Mouse (Mus musculus): ENCODE measurements at regions not wholly inside any gene's neighbourhood (a gene's known extent, or its start where the extent isn't known, plus 50 kb on each side); places are given as distances from the start of the nearest gene placed in this dataset.

DNA sequence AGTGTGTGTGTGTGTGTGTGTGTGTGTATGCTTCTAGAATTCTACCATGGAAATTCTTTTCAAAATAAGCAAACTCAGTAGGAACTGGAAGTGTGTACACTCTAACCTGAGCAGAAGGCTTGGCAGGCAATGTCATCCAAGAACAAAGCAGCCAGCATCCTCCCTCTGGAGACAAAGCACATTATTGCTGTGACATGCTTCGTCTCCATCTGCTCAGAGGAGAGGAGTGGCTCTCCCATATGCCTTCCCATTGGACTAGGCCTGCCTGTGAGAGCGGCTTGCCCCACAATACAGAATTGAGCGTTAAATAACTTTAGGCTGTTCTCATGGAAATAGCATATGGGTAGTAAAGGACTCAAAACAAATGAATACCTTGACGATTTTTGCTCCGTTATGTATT is 333.5 kb downstream of the Cmpk2 start:
- 62% methylated on average over 5 of the region's 5 CpGs for WGBS

DNA sequence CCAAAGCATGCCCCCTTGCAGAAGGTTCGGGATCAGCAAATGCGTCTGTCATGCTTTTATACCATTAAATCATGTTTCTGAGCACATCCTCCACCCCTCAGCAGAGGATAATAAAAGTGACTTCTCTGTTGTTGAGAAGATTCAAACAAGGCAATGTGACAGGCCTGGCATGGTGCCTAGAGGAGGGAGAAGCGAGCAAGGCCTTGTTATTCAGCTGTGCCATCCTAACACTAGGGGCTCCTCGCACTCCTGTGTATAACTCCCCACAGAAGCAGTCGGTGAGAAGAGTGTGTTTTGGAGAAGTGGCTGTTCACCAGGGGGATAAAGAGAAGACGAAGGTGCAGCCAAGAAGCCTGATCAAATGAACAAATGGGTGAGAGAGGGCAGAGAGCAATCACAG is 330.3 kb downstream of the Cmpk2 start:
- no peaks in the 10 kb centered on the region for H3K27me3 ChIP-seq (ENCODE audit: control insufficient read depth, insufficient read depth, low read length)
- 77% methylated on average over 6 of the region's 6 CpGs for WGBS
- H3K4me2 ChIP-seq (replicated peaks; ENCODE audit: low read depth, low read length, severe bottlenecking): no peak overlapping the region
- H3K27ac ChIP-seq (replicated peaks; ENCODE audit: low read depth, low read length): no peak overlapping the region
- H3K4me3 ChIP-seq (replicated peaks; ENCODE audit: low read length): no peak overlapping the region
- no peaks in the 10 kb centered on the region for H3K9me3 ChIP-seq (ENCODE audit: control insufficient read depth, low read length)
- no peak for TF ChIP-seq POLR2A (IDR thresholded peaks at IDR 0.05; ENCODE audit: borderline replicate concordance, extremely low read depth, insufficient read depth, insufficient read length)
- H3K9ac ChIP-seq (ENCODE audit: low read depth, low read length, severe bottlenecking): no peak overlapping the region
- ATAC-seq (ENCODE audit: low FRiP score, low read depth): no peak
- no peaks in the 10 kb centered on the region for H3K36me3 ChIP-seq (ENCODE audit: control insufficient read depth, insufficient read depth, low read length)
- H3K4me1 ChIP-seq (ENCODE audit: control insufficient read depth, insufficient read depth, low read length): no peaks in the 10 kb centered on the region
- no peak for DNase-seq (ENCODE audit: low spot score)

More for the DNA sequence above, 333.5 kb downstream of the Cmpk2 start:
- Histone ChIP-seq H3K4me3 (replicated peaks; ENCODE audit: low read length) (no peak overlapping the region), H3K27me3 (ENCODE audit: control insufficient read depth, insufficient read depth, low read length) (no peaks in the 10 kb centered on the region), H3K9ac (ENCODE audit: low read depth, low read length, severe bottlenecking) (no peak overlapping the region), H3K4me1 (ENCODE audit: control insufficient read depth, insufficient read depth, low read length) (no peaks in the 10 kb centered on the region), H3K36me3 (ENCODE audit: control insufficient read depth, insufficient read depth, low read length) (no peaks in the 10 kb centered on the region), H3K27ac (replicated peaks; ENCODE audit: low read depth, low read length) (no peak overlapping the region), H3K4me2 (replicated peaks; ENCODE audit: low read depth, low read length, severe bottlenecking) (no peak overlapping the region), H3K9me3 (ENCODE audit: control insufficient read depth, low read length) (no peaks in the 10 kb centered on the region)
- no peak for TF ChIP-seq POLR2A (IDR thresholded peaks at IDR 0.05; ENCODE audit: borderline replicate concordance, extremely low read depth, insufficient read depth, insufficient read length)
- DNase-seq (ENCODE audit: low spot score): no peak
- no peak for ATAC-seq (ENCODE audit: low FRiP score, low read depth)

DNA sequence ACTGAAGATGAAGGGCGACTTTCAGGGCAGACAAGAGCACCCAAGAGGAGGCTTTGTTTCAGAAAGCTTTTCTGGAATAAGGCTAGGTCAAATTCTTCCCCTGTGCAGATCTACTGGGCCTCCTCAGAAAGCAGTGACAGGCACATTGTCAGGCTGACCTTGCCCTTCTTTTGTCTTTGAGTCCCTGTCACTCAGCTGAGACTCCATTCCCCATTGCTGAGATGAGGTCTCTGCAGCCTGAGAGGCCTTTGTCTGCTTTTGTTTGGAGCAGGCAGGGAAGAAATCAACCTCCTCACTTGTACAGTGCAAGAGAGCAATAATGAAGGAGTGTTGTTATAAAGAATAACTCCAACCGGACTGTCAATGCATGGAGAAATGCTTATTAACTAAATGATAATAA is 327.4 kb downstream of the Cmpk2 start:
- no peaks in the 10 kb centered on the region for H3K27me3 ChIP-seq (ENCODE audit: control insufficient read depth, insufficient read depth, low read length)
- no peak for DNase-seq (ENCODE audit: low spot score)
- H3K4me3 ChIP-seq (replicated peaks; ENCODE audit: low read length): no peak overlapping the region
- H3K4me1 ChIP-seq (ENCODE audit: control insufficient read depth, insufficient read depth, low read length): no peaks in the 10 kb centered on the region
- 87% methylated on average over 2 of the region's 2 CpGs for WGBS
- no peak overlapping the region for H3K9ac ChIP-seq (ENCODE audit: low read depth, low read length, severe bottlenecking)
- H3K9me3 ChIP-seq (ENCODE audit: control insufficient read depth, low read length): no peaks in the 10 kb centered on the region
- ATAC-seq (ENCODE audit: low FRiP score, low read depth): no peak
- H3K36me3 ChIP-seq (ENCODE audit: control insufficient read depth, insufficient read depth, low read length): no peaks in the 10 kb centered on the region
- H3K27ac ChIP-seq (replicated peaks; ENCODE audit: low read depth, low read length): no peak overlapping the region
- H3K4me2 ChIP-seq (replicated peaks; ENCODE audit: low read depth, low read length, severe bottlenecking): no peak overlapping the region
- TF ChIP-seq POLR2A (IDR thresholded peaks at IDR 0.05; ENCODE audit: borderline replicate concordance, extremely low read depth, insufficient read depth, insufficient read length): no peak

DNA sequence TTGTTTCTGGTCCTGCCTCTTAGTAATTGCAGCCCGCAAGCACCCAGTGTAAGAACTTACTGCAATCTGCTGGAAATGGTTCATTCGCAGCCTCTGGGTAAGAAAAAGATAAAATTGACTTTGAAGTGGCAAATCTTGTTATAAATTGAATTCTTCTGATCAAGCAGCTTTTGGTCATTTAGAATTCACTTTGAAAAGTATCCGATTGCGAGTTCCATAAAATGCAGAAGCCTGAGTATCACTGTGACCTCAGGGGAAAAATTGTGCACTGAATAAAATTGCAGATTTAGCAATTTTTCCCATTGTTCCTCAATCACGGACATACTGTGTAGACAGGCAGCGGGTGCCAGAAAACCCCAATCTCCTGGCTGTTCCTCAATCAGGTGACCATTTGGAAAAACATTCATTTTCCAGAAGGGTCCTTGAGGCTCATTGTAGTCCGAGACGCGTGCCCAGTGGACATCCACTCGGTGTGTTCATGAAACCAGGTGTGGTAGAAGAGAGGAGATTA is 320.4 kb downstream of the Cmpk2 start:
- no peaks in the 10 kb centered on the region for H3K36me3 ChIP-seq (ENCODE audit: control insufficient read depth, insufficient read depth, low read length)
- no peak overlapping the region for H3K4me3 ChIP-seq (replicated peaks; ENCODE audit: low read length)
- H3K27ac ChIP-seq (replicated peaks; ENCODE audit: low read depth, low read length): no peak overlapping the region
- H3K9ac ChIP-seq (ENCODE audit: low read depth, low read length, severe bottlenecking): no peak overlapping the region
- no peak for TF ChIP-seq POLR2A (IDR thresholded peaks at IDR 0.05; ENCODE audit: borderline replicate concordance, extremely low read depth, insufficient read depth, insufficient read length)
- DNase-seq (ENCODE audit: low spot score): no peak
- H3K9me3 ChIP-seq (ENCODE audit: control insufficient read depth, low read length): no peaks in the 10 kb centered on the region
- H3K4me1 ChIP-seq (ENCODE audit: control insufficient read depth, insufficient read depth, low read length): no peaks in the 10 kb centered on the region
- H3K27me3 ChIP-seq (ENCODE audit: control insufficient read depth, insufficient read depth, low read length): no peaks in the 10 kb centered on the region
- 61% methylated on average over 10 of the region's 10 CpGs for WGBS
- no peak for ATAC-seq (ENCODE audit: low FRiP score, low read depth)
- no peak overlapping the region for H3K4me2 ChIP-seq (replicated peaks; ENCODE audit: low read depth, low read length, severe bottlenecking)

DNA sequence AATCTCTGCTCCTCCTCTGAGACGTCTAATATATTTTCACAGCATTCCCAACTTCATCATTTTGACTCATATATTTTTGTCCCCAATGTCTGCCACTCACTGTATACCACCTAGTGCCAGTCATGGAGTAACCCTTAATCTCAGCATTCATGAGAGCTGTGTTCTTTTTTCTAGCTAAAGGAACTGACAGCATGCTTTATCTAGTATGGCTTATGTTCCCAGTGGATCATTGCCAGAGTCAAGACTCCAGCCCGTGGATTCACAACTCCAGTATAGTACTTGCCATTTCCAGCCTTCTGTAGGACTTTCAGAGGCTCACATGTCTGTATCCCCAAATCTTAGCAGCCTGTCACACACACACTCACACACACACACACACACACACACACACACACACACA is 316.5 kb downstream of the Cmpk2 start:
- ATAC-seq (ENCODE audit: low FRiP score, low read depth): no peak
- no peak overlapping the region for H3K9ac ChIP-seq (ENCODE audit: low read depth, low read length, severe bottlenecking)

DNA sequence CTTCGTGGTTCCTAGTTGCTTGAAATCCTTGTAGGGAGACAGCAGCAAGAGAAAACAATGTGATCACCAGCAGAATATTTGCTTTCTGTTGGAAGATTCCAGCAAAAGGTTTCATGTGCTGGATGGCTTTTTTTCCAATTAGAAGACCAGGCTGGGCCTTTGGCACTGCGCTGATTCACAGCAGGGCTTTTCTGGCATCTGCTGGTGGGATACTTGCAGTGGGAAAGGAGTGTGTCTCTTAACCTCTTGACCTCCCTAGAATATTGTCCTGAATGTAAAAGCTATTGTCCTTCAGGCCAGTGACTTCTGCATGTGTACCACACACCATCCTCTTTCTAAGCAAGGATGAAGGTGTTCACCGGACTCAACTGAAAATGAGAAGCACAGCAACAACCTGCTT is 315.4 kb downstream of the Cmpk2 start:
- Histone ChIP-seq H3K4me3 (replicated peaks; ENCODE audit: low read length) (no peak overlapping the region), H3K36me3 (ENCODE audit: control insufficient read depth, insufficient read depth, low read length) (no peaks in the 10 kb centered on the region), H3K4me1 (ENCODE audit: control insufficient read depth, insufficient read depth, low read length) (no peaks in the 10 kb centered on the region), H3K4me2 (replicated peaks; ENCODE audit: low read depth, low read length, severe bottlenecking) (no peak overlapping the region), H3K27me3 (ENCODE audit: control insufficient read depth, insufficient read depth, low read length) (no peaks in the 10 kb centered on the region), H3K27ac (replicated peaks; ENCODE audit: low read depth, low read length) (no peak overlapping the region), H3K9ac (ENCODE audit: low read depth, low read length, severe bottlenecking) (no peak overlapping the region), H3K9me3 (ENCODE audit: control insufficient read depth, low read length) (no peaks in the 10 kb centered on the region)
- 93% methylated on average over 3 of the region's 3 CpGs for WGBS
- ATAC-seq (ENCODE audit: low FRiP score, low read depth) (no peak), DNase-seq (ENCODE audit: low spot score) (no peak)
- TF ChIP-seq POLR2A (IDR thresholded peaks at IDR 0.05; ENCODE audit: borderline replicate concordance, extremely low read depth, insufficient read depth, insufficient read length): no peak

More for the DNA sequence above, 316.5 kb downstream of the Cmpk2 start:
- TF ChIP-seq POLR2A (IDR thresholded peaks at IDR 0.05; ENCODE audit: borderline replicate concordance, extremely low read depth, insufficient read depth, insufficient read length): no peak
- no peak overlapping the region for H3K27ac ChIP-seq (replicated peaks; ENCODE audit: low read depth, low read length)
- no peaks in the 10 kb centered on the region for H3K27me3 ChIP-seq (ENCODE audit: control insufficient read depth, insufficient read depth, low read length)
- H3K4me1 ChIP-seq (ENCODE audit: control insufficient read depth, insufficient read depth, low read length): no peaks in the 10 kb centered on the region
- H3K4me3 ChIP-seq (replicated peaks; ENCODE audit: low read length): no peak overlapping the region
- 70% methylated on average over 2 of the region's 2 CpGs for WGBS
- no peak for DNase-seq (ENCODE audit: low spot score)
- no peak overlapping the region for H3K4me2 ChIP-seq (replicated peaks; ENCODE audit: low read depth, low read length, severe bottlenecking)
- no peaks in the 10 kb centered on the region for H3K36me3 ChIP-seq (ENCODE audit: control insufficient read depth, insufficient read depth, low read length)
- H3K9me3 ChIP-seq (ENCODE audit: control insufficient read depth, low read length): no peaks in the 10 kb centered on the region
